Mouse (Mus musculus): ENCODE data around the gene Mcoln3.

- TF ChIP-seq CTCF (conservative IDR thresholded peaks at IDR 0.05; ENCODE audit: insufficient read depth, insufficient read length, low read depth, low read length) = no peak; the same call in 1 of the 2 replicates
- TF ChIP-seq POLR2A (IDR thresholded peaks at IDR 0.05; ENCODE audit: low read depth, low read length) = no peak
Observed at GRCm38 (mm10) chr3:146145501-146145900, 28.3 kb downstream of the Mcoln3 start.
